Mouse (Mus musculus) embryonic fibroblast, embryonic 13.5 days (primary cell): ENCODE measurements around the gene Vmn1r125. TPM values are rescaled to one million over a fixed set of nuclear protein-coding genes. Genes with fewer than 3 reads are reported as not detected.
"Not testable (repeated sequence)": the region's sequence is repeated elsewhere in the genome, so short reads cannot be mapped to it uniquely, and the experiment has no call there.

Experiments used
- H3K27ac ChIP-seq: 2 replicates; pipeline ENCODE4 v1.5.1; 2012; ENCODE audit warnings: low read length, control low read depth, inconsistent platforms; ENCODE audit not compliant: insufficient read depth
- H3K4me1 ChIP-seq: 2 replicates; pipeline ENCODE4 v1.6.1; 2011; ENCODE audit warnings: low read length; ENCODE audit not compliant: control insufficient read depth, insufficient read depth
- H3K4me3 ChIP-seq: 2 replicates; pipeline ENCODE4 v1.5.1; 2011; ENCODE audit warnings: mild to moderate bottlenecking, control low read depth, low read length; ENCODE audit not compliant: insufficient read depth
- polyA plus RNA-seq: library from polyadenylated mRNA; stranded (reverse); fragments of >200 nt; gene quantifications from 2 replicates; pipeline ENCODE4 v1.2.4, GENCODE M21; 2011; ENCODE audit warnings: low read depth; ENCODE audit not compliant: missing spikeins, insufficient read length

The Vmn1r125 gene
- not detected in 2 replicates for polyA plus RNA-seq

DNA sequence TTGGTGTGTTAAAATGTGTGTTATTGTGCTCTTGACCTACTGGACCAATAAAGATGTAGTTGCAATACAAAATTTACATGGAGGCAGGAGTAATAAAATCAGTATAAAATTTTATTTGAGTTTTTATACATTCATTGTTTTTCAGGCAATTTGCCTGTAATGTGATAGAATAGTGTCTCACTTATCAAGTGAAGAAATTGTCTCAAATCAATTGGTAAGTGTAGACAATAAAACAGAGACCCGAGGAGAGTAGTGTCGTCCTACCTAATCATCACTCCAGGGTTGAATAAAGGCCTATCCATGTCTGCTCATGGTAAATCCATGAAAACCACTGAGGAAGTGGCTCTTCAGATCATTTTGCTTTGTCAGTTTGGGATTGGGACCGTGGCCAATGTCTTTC is at the start of gene Vmn1r125:
Vmn1r125 (plus strand) TSS at position 301 of the 400 bp plus-strand sequence.
- H3K27ac ChIP-seq, H3K4me3 ChIP-seq, H3K4me1 ChIP-seq: not testable (repeated sequence)

DNA sequence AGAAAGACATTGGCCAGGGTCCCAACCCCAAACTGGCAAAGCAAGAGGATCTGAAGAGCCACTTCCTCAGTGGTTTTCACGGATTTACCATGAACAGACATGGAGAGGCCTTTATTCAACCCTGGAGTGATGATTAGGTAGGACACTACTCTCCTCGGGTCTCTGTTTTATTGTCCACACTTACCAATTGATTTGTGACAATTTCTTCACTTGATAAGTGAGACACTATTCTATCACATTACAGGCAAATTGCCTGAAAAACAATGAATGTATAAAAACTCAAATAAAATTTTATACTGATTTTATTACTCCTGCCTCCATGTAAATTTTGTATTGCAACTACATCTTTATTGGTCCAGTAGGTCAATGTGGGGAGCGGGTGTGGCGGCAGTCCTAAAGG is 11.5 kb upstream of the Vmn1r125 start, which contains the start of gene Vmn1r124:
Vmn1r124 (minus strand) TSS at position 101 of the 400 bp plus-strand sequence.
- not testable (repeated sequence) for H3K4me3 ChIP-seq, H3K4me1 ChIP-seq, H3K27ac ChIP-seq

DNA sequence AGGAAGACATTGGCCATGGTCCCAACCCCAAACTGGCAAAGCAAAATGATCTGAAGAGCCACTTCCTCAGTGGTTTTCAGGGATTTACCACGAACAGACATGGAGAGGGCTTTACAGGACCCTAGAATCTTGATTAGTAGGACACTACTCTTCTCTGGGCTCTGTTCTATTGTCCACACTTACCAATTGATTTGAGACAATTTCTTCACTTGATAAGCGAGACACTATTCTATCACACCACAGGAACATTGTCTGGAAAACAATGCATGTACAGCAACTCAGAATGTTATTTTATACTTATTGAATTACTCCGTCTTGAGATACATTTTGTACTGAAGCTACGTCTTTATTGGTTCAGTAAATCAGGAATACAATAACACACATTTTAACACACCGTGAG is 29.4 kb downstream of the Vmn1r125 start, which contains the start of gene Vmn1r126:
Vmn1r126 (minus strand) TSS at position 101 of the 400 bp plus-strand sequence.
- not testable (repeated sequence) for H3K4me1 ChIP-seq, H3K4me3 ChIP-seq, H3K27ac ChIP-seq

DNA sequence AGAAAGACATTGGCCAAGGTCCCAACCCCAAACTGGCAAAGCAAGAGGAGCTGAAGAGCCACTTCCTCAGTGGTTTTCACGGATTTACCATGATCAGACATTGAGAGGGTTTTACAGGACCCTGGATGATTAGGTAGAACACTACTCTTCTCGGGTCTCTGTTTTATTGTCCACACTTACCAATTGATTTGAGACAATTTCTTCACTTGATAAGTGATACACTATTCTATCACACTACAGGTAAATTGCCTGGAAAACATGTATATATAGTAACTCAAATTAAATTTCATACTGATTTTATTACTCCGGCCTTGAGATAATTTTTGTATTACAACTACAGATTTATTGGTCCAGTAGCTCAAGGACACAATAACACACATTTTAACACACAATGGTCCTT is 47.8 kb downstream of the Vmn1r125 start, which contains the start of gene Vmn1r127:
Vmn1r127 (minus strand) TSS at position 101 of the 400 bp plus-strand sequence.
- H3K4me1 ChIP-seq, H3K4me3 ChIP-seq, H3K27ac ChIP-seq: not testable (repeated sequence)

Other genes starting within 250 kb of the Vmn1r125 start
- gene Vmn1r120, start 218.4 kb upstream of the Vmn1r125 start, polyA plus RNA-seq = not detected in 2 replicates
- gene Vmn1r121, start 173.7 kb upstream of the Vmn1r125 start, polyA plus RNA-seq = not detected in 2 replicates
- gene Vmn1r122, start 138.1 kb upstream of the Vmn1r125 start, polyA plus RNA-seq = not detected in 2 replicates
- gene Vmn1r123, start 110.0 kb upstream of the Vmn1r125 start, polyA plus RNA-seq = not detected in 2 replicates
- not detected in 2 replicates for gene Gm5157, start 81.8 kb upstream of the Vmn1r125 start, polyA plus RNA-seq
- gene Vmn1r124, start 11.6 kb upstream of the Vmn1r125 start, polyA plus RNA-seq = not detected in 2 replicates
- gene Vmn1r126, start 29.3 kb downstream of the Vmn1r125 start, polyA plus RNA-seq = not detected in 2 replicates
- not detected in 2 replicates for gene Vmn1r127, start 47.7 kb downstream of the Vmn1r125 start, polyA plus RNA-seq
- not detected in 2 replicates for gene Vmn1r128, start 77.2 kb downstream of the Vmn1r125 start, polyA plus RNA-seq
- not detected in 2 replicates for gene Vmn1r129, start 89.1 kb downstream of the Vmn1r125 start, polyA plus RNA-seq
- not detected in 2 replicates for gene Gm6882, start 160.6 kb downstream of the Vmn1r125 start, polyA plus RNA-seq
- gene Vmn1r130, start 239.6 kb downstream of the Vmn1r125 start, polyA plus RNA-seq = not detected in 2 replicates